Mouse (Mus musculus): ENCODE data around the gene Napb. TPM values are rescaled to one million over a fixed set of nuclear protein-coding genes. Genes with fewer than 3 reads are reported as not detected.

The Napb gene
- polyA plus RNA-seq, 1 experiment: 0.40 TPM

DNA sequence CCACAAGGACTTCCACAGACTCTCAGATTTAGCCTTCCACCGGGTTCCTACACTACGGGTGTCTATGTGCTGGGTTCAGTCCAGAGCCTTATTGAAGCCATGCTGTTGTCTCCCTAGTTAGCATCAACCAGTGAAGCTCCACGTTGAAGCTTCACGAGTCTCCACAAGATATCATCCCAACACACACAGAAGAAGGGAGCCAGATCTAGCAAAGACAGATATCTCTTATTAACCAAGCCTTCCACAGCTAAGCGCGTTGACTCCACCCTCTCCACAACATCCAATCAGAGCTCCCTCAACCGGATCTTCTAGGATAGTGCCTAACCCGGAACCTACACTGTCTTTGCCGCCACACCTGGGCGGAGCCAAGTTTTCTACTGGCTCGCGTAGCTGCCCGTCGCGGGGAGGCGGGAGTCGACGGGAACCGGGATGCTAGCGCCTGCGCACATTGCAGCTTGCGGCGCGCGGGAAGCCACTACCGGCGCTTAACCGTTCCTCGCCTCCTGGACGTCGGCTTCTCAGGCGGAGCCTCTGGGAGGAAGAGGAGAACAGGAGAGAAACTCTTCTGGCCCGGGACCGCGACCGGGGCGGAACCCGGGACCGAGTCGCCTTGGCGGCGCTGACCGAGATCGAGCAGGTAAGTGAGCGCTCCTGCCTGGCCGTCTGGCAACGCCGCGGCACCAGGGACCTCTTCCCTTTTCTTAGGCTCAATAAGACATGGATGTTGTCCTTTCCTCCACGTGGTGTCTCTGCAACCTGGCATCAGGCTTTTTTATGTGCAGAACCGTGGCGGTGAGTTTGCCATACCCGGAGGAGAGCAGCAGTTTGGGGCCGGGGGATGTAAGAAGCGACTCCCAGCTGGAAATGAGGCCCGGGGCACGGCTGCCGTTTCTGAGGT, 59.8 kb downstream of the Napb start, which contains the start of gene Nxt1:
Gene Nxt1 (plus strand): TSS at position 403 of the 898 bp plus-strand sequence.
- Histone ChIP-seq H3K4me3 (ENCODE audit: insufficient read depth, low read depth, low read length) (peak within 1 kb of the TSS; percentile 80), H3K27ac (replicated peaks; ENCODE audit: low read depth, low read length) (peak within 1 kb of the TSS; percentile 10; the same call in 1 of the 2 replicates)

GRCm38 (mm10) chr2:148663458-148663857, 68.8 kb downstream of the Napb start:
- Histone ChIP-seq H3K27ac (replicated peaks; ENCODE audit: low read depth, low read length) (no peak overlapping the region), H3K4me1 (ENCODE audit: control insufficient read depth, insufficient read depth, insufficient read length, low read length) (no peaks in the 10 kb centered on the region), H3K4me3 (ENCODE audit: insufficient read depth, low read depth, low read length) (no peak overlapping the region)

More for the DNA sequence above, 59.8 kb downstream of the Napb start, which contains the start of gene Nxt1:
- H3K4me1 ChIP-seq (ENCODE audit: control insufficient read depth, insufficient read depth, insufficient read length, low read length): no peaks in the 10 kb centered on the region; the same call in 1 of the 2 replicates

GRCm38 (mm10) chr2:148654961-148655360, 77.3 kb downstream of the Napb start:
- Histone ChIP-seq H3K27ac (replicated peaks; ENCODE audit: low read depth, low read length) (no peak overlapping the region), H3K4me1 (ENCODE audit: control insufficient read depth, insufficient read depth, insufficient read length, low read length) (no peaks in the 10 kb centered on the region), H3K4me3 (ENCODE audit: insufficient read depth, low read depth, low read length) (no peak overlapping the region)

DNA sequence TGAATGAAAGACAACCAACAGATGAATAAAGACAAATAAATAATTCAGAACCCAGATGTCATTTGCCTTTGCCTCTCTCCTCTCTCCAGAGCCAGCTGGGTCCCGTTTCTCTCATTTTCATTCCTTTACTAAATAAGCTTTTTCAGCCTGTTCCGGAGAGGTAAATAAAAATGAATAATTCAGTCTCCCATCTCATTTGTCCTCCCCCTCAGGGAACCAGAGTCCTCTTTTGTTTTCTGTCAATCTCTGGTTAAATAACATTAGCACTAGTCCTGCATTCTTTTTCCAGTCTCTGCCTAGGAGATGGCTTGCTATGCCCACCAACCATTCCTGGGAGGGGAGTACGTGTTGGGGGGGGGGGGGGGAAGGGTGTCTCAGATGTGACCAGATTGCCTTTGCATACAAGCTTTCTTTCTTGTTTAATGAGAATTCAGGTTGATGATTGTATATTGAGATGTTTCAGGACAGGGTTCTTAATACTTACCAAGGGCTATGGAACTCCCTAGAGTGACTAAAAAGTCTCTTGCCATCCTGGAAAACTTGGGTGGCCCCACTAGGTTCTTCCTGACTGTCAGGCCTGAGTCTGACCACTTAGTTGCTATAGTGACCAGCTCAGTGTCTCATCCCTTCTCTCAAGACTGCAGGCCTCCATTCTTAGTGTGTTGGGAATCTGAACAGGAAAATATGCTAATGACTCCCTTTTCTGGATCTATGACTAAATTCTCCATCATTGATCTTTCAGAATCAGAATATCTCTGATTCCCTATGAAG, 81.5 kb downstream of the Napb start:
- Histone ChIP-seq H3K27ac (replicated peaks; ENCODE audit: low read depth, low read length) (no peak overlapping the region), H3K4me1 (ENCODE audit: control insufficient read depth, insufficient read depth, insufficient read length, low read length) (no peaks in the 10 kb centered on the region), H3K4me3 (ENCODE audit: insufficient read depth, low read depth, low read length) (no peak overlapping the region)

DNA sequence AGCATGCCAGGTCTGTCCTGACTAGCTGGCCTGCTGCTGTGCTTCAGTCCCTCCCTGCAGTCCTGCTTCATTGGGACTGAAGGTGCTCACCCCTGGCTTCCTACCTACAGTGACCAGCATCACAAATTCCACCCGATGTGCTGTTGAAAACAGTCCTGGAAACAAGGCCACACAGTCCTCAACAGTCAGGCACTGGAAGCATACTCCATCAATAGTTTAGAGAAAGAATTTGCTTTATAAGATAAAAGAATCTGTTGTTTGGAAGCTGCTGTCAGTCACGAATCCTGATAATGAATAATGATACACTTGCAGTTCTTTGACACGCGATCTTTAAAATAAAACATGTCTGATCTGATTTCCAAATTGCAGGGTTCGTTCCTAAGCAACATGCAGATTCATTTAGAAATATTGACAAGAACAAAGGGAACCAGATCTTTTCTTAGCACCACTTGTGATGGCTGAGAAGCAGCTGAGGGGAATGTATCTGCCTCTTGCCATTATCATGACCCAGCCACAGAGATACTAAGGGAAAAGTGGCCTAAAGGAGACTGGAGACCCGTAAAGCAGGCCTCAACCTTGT, 87.8 kb downstream of the Napb start:
- Histone ChIP-seq H3K4me1 (ENCODE audit: control insufficient read depth, insufficient read depth, insufficient read length, low read length) (0 out of 2 replicates have a peak, but pooled peaks cover 5% of the 10 kb centered on the region), H3K27ac (replicated peaks; ENCODE audit: low read depth, low read length) (no peak overlapping the region), H3K4me3 (ENCODE audit: insufficient read depth, low read depth, low read length) (no peak overlapping the region)

Other genes starting within 250 kb of the Napb start
- gene Nxt1, start 59.9 kb downstream of the Napb start, polyA plus RNA-seq (2012; ENCODE audit: insufficient read depth, insufficient read length, missing spikeins): 11.0 and 18.8 TPM in 2 replicates
- gene Gzf1, start 51.4 kb downstream of the Napb start, polyA plus RNA-seq (2012; ENCODE audit: insufficient read depth, insufficient read length, missing spikeins): 14.9 and 18.0 TPM in 2 replicates
- not detected in 2 replicates for gene Cstl1, start 17.9 kb upstream of the Napb start, polyA plus RNA-seq (2012; ENCODE audit: insufficient read depth, insufficient read length, missing spikeins)
- not detected in 2 replicates for gene Cst11, start 39.0 kb upstream of the Napb start, polyA plus RNA-seq (2012; ENCODE audit: insufficient read depth, insufficient read length, missing spikeins)
- gene 8030411F24Rik, start 49.5 kb upstream of the Napb start, polyA plus RNA-seq (2012; ENCODE audit: insufficient read depth, insufficient read length, missing spikeins): not detected in 2 replicates
- gene Cst12, start 56.9 kb upstream of the Napb start, polyA plus RNA-seq (2012; ENCODE audit: insufficient read depth, insufficient read length, missing spikeins): not detected in 2 replicates
- gene Cst8, start 66.3 kb upstream of the Napb start, polyA plus RNA-seq (2012; ENCODE audit: insufficient read depth, insufficient read length, missing spikeins): not detected in 2 replicates
- gene Cst13, start 87.6 kb upstream of the Napb start, polyA plus RNA-seq (2012; ENCODE audit: insufficient read depth, insufficient read length, missing spikeins): not detected in 2 replicates
- not detected in 2 replicates for gene Cst9, start 102.7 kb upstream of the Napb start, polyA plus RNA-seq (2012; ENCODE audit: insufficient read depth, insufficient read length, missing spikeins)
- 2.5 TPM in 1 of 2 replicates, not detected in the other for gene 9230104L09Rik, start 132.6 kb upstream of the Napb start, polyA plus RNA-seq (2012; ENCODE audit: insufficient read depth, insufficient read length, missing spikeins)
- 1,454 and 1,867 TPM in 2 replicates for gene Cst3, start 143.2 kb upstream of the Napb start, polyA plus RNA-seq (2012; ENCODE audit: insufficient read depth, insufficient read length, missing spikeins)

Data from brown adipose tissue, adult 24 weeks (tissue).